Mouse (Mus musculus) megakaryocyte-erythroid progenitor cell, adult 5-6 weeks (primary cell): ENCODE data around the gene Ruvbl1. TPM values are rescaled to one million over a fixed set of nuclear protein-coding genes. Genes with fewer than 3 reads are reported as not detected.

Source experiments
- ATAC-seq: replicated peaks from 2 replicates; pipeline ENCODE4 v1.8.0; 2016; ENCODE audit warnings: mild to moderate bottlenecking, inconsistent platforms; ENCODE audit not compliant: severe bottlenecking, poor library complexity, low FRiP score, low TSS enrichment
- total RNA-seq, 2 experiments: library from RNA; stranded (forward) in 1 of 2; stranded (reverse) in 1 of 2; fragments of 200-1000, 215-1000 nt in 1 of 2; fragments of >200 nt in 1 of 2; fragmentation: Nextera tagmentation in 1 of 2; gene quantifications; 2 replicates each; pipeline ENCODE4 v1.2.3; 2014 to 2017

Gene Ruvbl1
- total RNA-seq, 2 experiments from 2014 or later, result 117 to 308 TPM

GRCm38 (mm10) chr6:88489834-88490233 lies 24.6 kb downstream of the Ruvbl1 start:
- ATAC-seq, result no peak

- ATAC-seq, result no peak
Observed at GRCm38 (mm10) chr6:88490629-88491354, 25.6 kb downstream of the Ruvbl1 start.

DNA sequence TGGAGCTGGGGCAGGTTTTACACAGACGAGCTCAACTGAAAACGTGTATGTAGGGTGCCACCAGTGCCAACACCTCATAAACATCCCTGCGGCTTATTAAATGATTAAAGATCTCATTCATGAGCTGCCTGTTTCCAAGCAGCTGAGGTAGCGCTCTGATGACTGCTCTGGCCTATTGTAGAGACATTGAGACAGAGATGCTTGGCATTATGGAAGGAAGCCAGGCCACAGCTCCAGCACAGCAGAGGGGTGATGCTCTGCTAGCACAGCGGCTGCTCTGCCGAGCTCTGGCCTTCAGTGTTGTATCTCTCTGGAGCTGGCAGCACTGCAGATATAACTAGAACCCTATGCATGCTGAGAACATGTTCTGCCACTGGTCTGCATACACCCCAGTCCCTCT lies 28.5 kb downstream of the Ruvbl1 start:
- ATAC-seq, result no peak

GRCm38 (mm10) chr6:88499481-88500404 lies 34.5 kb downstream of the Ruvbl1 start:
- no peak for ATAC-seq

- ATAC-seq, result no peak
Observed at GRCm38 (mm10) chr6:88500405-88500767, 35.2 kb downstream of the Ruvbl1 start.

GRCm38 (mm10) chr6:88502030-88502970 lies 37.1 kb downstream of the Ruvbl1 start:
- peak; percentile 54 for ATAC-seq

- ATAC-seq, result no peak
Observed at GRCm38 (mm10) chr6:88503044-88503443, 37.8 kb downstream of the Ruvbl1 start.

GRCm38 (mm10) chr6:88513984-88514383 lies 48.8 kb downstream of the Ruvbl1 start:
- no peak for ATAC-seq

- no peak for ATAC-seq
Observed at GRCm38 (mm10) chr6:88514546-88514945, 49.3 kb downstream of the Ruvbl1 start.

DNA sequence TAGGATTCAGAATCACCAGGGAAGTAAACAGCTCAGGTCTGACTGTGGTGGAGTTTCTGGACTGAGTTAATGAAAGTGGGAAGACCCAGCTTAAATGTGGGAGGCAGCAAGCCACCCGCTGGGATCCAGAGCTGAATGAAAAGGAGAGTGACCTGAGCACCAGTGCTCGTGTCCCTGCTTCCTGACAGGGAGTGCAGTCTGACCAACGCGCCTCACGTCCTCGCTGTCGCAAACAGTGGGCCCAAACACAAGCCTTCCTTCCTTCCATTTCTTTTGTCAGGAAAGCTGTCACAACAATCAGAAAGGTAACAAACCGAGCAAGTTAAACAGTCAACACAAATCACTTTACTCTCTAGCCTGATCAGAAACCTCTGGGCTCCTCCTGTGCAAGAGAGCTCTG lies 50.8 kb downstream of the Ruvbl1 start:
- ATAC-seq, result no peak

DNA sequence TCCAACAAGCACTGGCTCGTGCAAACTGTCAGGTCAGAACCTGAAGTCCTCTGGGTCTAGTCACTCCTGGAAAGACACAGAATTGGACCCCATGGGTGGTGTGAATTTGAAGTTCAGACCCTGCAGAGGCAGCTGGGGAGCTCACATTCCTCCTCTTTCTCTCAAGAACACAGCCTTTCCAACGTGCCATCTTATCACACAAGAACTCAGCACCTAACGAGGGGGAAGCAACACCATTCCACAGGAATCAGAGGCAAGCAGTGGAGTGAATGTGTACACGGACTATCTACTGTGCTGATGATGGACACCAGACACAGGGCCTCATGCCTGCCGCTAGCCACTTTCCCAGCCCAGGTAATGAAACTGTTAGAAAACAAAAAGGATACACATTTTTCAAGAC lies 51.5 kb downstream of the Ruvbl1 start:
- no peak for ATAC-seq

- ATAC-seq, result no peak
Observed at GRCm38 (mm10) chr6:88517701-88518403, 52.6 kb downstream of the Ruvbl1 start.

DNA sequence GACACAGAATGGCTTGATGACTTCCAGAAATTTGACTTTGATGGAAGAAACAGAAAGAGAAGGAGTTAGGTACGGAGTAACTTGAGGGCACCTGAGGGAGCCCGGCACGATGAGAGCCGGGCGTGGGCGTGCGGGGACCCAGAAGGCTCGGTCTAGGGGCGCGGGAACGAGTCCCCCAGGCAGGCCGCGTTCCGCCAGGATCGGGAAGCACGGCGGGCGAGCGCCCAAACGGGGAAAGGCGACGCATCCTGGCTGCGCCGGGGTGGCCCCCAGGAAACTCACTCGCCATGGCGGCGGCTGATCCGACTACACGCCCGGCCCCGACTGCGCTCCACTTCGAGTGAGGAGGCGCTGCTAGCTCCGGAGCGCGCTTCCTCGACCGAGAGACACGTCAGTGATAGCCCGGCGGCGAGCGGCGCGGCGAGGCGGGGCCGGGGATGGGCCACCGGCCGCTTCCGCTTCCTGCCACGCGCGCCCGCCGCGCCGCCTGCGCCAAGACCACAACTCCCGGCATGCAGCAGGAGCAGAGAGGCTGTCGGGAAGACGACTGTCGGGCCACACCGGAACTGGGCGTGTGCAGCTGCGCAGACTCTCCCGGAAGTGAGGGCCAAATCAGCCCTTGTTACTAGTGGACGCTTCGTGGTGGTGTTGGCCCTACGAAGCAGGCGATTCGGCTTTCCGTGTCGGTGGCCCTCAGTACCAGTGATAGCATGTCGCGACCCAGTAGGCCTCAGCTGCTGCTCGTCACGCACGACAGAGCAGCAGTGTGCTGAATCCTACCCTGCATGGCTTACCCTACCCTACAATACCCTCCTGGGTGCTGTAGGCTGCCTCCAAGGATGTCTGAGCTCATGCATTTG lies 53.4 kb downstream of the Ruvbl1 start, which contains the start of gene Sec61a1:
Gene Sec61a1 (minus strand): TSS at position 502 of the 860 bp plus-strand sequence.
- ATAC-seq, result peak; percentile 94

DNA sequence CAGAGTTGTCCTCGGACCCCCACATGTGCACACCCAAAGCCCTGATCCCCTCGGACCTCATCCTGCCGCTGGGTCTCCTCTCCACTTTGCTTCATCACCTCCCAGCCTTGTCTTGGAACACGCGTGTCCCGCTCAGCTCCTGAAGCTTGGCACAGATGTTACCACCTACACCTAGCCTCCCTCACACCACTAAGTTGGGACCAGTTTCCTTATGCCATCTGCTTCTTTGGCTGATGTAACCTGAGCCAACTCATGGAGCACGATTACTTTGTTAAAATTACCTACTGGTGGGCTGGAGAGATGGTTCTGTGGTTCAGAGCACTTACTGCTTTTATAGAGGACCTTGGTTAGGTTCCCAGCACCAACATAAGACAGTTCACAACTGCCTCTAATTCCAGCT lies 56.6 kb downstream of the Ruvbl1 start:
- ATAC-seq, result no peak

GRCm38 (mm10) chr6:88522606-88523005 lies 57.4 kb downstream of the Ruvbl1 start:
- no peak for ATAC-seq

GRCm38 (mm10) chr6:88523043-88523442 lies 57.8 kb downstream of the Ruvbl1 start:
- ATAC-seq, result no peak

DNA sequence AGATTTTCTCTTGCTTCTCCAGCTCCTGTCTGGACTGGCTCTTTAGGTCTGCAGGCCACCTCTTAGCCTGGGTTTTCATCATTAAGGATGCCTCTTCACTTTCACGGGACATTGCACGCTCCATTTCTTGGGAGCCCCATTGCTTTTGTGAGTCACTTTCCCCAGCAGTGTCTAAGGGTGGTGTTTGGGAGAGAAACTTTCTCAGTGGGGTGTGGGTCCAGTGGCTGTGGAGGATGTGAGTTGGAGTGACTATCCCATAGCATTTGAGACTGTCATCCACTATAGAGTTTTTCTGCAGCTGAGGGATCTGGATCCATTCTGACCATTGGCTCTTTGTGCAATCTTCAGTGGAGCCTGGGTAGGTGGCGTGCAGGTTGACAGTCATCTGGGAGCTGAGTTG lies 58.2 kb downstream of the Ruvbl1 start:
- no peak for ATAC-seq

DNA sequence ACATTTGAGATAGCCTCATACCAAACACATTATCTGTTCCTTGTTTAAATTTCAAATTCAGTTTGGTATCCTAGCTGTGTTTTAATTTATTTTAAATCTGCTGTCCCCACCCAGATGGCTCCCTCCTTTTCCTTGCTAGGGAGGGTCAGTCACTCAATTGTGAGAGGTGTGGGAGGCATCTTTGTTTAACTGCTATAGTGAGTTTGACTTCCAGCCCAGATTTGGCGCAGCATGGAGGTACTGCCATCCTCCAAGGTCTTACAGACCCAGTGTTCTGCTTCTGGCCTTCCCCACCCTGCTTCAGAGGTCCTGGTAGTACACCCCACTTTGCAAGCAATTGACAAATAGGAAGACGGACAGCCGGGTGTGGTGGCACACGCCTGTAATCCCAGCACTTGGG lies 58.8 kb downstream of the Ruvbl1 start:
- no peak for ATAC-seq
